Mouse (Mus musculus) megakaryocyte progenitor cell, adult 5-6 weeks (primary cell): ENCODE measurements at regions not wholly inside any gene's neighbourhood (a gene's known extent, or its start where the extent isn't known, plus 50 kb on each side); places are given as distances from the start of the nearest gene placed in this dataset.
A peak's percentile ranks its signal among the peaks of the same experiment; 100 is the strongest.

Source experiments
- ATAC-seq: replicated peaks from 2 replicates; pipeline ENCODE4 v1.8.0; 2016; ENCODE audit warnings: mild to moderate bottlenecking, moderate TSS enrichment, inconsistent platforms; ENCODE audit not compliant: poor library complexity

DNA sequence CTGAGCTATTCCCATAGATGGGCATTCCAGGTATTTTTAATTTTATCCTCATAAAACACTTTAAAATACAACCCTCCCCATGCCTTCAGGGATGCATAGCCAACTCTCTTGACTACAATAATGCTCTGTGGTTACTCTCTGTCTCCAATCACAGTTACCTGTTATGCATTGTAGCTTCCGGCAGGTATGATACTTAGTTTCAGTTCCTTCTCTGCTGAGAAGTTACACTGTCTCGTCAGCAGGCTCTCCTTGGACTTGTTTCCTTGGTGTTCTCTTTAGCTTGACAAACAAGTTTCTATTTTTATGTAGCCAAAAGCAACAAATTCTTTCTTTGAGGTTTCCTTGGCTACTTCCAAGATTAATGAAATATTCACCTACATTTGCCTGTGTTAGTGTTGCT, 126.6 kb upstream of the Pkdcc start:
- no peak for ATAC-seq

DNA sequence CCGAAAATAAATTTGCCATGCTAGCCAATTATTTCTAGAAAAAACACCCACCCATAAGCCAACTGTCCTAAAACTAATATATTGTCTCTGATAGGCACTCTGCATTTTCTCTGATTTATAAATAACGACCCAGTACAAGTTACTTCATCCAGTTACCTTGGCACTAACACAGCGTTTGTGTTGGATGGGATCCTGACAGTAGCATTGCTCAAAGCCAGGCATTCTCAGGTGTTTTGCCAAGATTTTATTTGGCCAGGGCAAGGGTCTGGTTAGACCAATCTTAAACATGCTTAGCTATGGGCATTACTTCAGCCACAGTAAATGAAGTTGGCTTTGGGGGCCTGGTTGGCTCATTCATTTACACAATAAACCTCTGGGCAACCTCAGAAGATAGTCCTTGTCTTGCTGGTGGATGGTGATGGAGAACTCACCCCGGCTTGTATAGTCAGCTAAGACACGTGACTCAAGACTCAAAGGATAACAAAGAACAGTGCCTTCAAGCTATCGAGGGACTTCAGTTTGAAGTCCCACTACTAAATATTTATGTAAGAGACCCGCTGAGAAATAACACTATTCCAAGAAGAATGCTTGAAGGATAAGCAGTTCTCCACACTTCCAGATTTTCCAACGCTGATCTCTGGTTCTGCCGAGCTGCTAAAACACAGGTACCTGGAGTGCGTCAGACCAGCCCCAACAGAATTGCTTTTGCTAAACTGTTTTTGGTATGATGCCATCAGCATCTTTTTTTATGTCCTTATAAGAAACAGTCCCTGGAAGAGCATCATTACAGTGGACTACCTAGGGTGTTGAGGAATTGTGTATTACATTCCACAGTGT, 125.0 kb upstream of the Pkdcc start:
- ATAC-seq = no peak

DNA sequence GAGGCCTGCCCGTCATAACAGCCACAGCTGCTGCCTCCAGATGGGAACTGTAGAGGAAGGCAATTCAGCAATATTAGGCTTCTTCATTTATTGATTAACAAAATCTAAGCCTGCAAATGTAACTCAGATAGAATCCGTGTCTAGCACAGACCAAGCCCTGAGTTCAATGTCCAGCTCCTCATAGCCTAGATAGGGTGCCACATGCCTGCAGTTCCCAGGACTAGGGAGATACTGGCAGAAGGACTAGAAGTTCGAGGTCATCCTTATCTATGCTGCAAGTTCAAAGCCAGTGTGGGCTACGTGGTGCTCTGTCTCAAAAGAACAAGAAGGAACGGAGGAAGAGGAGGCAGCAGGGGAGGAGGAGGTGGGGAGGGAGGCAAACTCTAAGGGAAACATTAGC, 121.2 kb upstream of the Pkdcc start:
- ATAC-seq = no peak

DNA sequence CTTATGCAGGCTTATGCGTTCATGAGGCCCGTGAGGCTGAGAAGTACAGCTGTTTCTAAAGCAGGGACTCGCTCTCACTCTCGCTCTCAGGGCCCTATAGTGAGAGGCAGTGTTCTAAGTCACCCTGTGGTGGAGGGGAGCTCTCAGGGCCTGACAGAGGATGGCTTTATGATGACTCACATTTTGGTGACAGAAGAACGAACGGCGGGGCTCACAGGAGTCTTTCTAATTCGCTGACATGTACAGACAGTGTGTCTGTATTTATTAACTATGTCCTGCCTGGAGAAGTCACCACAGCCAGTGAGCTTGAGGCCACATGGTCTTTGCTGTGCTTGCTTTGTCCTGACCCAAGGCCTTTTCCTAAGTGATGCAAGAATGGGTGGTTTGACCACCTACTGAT, 118.6 kb upstream of the Pkdcc start:
- ATAC-seq = no peak

DNA sequence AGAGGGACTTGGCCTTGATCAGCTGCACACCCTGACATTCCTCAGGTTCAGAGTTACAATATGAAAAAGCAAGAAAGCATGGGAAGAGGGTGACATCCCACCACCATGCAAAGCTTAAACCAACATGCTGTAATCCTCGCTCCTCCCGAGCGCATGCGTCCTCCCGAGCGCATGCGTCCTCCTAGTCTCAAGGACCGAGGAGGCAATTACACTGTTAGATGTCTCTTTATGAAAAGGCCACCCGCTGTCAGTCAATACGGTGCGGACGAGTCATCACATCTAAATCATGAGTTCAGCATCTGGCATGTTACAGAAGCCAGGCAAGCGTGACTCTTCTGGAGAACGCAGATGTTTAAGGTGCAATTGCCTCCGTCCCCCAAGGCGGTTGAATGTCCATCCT, 117.1 kb upstream of the Pkdcc start:
- no peak for ATAC-seq

DNA sequence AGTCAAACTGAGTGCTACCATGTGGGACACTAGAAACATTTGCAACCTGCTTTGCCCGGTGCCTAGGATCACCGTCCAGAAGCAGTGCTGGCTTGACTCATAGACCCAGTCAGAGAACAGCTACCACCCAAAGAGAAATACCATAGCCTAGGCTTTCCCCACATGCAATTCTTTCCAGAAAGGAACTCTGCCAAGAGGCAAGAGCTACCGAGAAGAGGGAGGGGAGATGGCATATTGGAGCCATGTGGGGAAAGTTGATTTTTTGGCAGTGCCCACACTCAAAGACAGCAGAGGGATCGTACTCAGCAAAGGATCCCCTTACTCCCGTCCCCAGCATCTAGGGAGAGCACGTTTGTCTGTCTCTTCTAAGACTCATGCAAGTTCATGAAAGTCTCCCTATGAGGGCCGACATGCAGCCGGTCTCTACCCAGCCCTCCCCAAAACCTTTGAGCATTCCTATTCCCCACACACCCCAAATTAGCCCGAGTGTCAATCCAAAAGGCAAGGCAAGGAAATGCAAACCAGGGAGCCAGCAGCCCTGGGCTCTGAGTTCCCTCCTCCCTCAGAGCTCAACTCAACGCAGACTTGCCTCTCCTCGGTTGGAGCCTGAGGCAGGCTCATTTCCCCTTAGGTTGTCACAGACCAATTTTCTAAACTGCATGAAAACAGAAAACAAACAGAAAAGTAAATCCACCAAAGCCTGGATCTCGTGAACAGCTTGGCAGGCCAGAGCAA, 116.2 kb upstream of the Pkdcc start:
- no peak for ATAC-seq

DNA sequence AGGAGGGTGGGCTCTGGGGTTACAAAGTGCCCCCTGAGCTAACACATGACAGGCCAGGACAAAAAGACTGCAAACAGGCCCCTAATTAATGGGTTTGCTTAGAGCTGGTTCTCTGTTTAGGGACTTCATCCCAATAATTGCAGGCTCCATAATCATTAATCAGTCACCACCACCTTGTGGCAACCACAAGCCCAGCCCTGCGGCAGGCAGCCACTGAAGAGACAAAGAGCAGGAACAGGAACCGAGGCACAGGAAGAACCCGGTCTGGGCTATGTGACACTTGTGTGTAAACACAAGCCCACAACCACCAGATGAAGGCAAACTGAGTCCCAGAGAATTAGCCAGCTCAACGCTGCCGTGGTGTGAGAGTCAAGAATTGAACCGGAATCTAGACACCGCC, 114.1 kb upstream of the Pkdcc start:
- peak; percentile 90 for ATAC-seq

DNA sequence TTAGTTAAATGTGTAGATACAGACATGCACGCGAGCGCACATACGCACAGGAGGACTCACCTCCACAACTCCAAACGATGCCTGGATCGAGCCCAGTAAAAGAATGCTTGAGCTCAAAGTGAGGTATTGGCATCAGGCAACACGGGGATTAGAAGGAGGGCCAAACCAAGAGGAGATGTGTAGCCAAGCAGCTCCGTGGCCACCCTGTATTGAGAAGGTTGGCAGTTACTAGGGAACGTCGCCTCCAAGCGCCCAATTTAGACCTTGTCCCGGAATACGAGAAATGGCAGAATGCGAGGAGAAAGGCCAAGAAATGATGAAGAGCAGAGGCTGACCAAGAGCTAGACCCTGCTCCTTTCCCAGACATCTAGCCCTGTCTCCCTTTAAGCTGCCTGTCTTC, 113.3 kb upstream of the Pkdcc start:
- ATAC-seq = no peak

DNA sequence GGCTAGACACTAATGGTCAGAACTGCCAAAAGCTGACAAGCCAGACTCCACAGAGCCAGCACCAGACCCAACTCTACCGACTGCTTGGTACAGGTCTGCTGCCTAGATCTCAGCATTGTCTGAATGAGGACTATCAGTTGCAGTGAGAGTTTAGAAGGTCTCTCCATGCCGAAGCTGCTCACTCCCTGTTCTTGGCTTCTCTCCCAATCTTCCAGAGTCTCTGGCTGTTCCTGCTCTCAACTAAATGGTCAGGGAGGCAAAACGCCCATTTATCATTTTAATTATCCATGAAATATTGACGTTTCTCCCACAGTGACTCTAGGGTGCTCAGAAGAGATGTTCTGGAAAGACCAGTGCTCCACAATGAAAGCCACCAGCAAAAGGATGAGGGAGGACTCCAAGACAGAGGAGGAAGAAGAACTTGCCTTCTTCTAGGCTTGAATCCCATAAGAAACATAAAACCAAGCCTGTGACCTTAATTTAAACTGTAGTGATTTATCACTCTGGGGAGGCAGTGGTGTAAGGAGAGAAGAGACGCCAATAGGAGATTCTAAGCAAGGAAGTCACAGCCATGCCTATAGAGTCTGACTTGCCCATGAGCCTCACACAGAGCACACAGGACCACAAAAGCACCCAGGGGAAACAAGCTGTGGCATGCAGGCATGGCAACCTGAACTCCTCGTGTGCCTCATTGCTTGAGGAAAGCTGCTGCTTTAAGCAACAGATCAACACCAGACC, 112.2 kb upstream of the Pkdcc start:
- ATAC-seq = no peak

DNA sequence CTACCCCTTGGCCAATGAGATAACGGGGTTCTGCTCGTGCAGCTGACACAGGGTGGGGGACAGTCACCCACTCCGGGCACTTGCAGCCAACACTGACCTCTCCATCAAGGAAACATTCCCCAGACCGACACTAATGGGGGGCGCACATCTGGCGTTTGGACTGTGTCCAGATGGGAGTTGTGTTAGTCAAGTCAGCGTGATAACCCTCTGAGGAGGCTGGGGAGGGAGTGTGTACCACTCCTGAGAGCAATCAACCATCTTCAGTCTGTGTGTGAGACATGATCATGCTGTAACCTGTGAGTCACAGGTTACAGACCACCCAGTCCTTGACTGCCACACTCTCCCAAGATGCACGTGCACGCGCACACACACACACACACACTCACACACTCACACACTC, 106.9 kb upstream of the Pkdcc start:
- no peak for ATAC-seq

DNA sequence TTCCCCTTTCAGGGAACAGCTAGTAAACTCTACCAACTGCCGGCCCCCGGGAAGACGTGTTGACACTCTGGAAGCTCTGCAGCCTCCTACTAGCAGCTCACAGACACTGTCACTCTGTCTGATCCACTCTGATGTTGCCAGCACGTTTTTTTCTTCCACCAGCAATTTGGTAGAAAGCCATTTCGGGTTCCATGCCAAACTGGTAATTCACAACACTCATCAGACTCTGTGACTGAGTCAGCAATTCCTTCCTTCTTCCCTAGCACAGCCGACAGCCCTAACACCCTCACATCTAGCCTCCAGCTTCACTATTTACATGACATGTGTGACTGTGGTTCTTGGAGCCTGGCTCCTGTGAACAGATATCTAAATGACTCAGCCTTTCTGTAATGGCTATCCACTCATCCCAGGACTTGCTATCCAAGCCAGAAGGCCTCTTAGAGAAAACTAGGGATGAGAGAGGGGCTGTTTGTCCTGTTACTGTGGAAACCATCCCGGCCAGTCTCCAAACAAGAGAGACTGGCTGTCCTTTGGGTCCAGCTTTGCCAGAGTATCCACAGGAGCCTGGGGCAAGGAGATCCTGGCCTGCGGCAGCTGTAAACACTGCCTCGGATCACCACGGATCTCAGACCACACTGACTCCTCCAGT, 105.2 kb upstream of the Pkdcc start:
- ATAC-seq = no peak

DNA sequence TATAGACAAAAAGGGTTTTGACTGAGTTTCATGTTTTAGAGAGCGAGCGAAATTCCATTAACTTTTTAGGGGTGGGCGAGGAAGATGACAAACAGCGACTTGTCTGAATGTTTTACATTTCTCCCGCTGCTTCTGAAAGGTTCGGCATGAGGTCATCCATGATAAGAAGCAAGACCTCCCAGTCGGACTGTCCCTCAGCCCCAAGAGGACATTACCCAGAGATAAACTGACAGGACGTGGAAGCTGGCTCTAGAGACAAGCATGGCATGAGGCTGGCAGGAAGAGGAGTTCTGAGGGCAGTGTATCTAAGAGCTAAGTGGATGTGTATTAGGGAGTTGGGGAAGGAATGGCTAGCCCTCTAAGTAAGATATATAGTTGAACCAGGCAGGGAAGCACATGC, 104.5 kb upstream of the Pkdcc start:
- no peak for ATAC-seq

DNA sequence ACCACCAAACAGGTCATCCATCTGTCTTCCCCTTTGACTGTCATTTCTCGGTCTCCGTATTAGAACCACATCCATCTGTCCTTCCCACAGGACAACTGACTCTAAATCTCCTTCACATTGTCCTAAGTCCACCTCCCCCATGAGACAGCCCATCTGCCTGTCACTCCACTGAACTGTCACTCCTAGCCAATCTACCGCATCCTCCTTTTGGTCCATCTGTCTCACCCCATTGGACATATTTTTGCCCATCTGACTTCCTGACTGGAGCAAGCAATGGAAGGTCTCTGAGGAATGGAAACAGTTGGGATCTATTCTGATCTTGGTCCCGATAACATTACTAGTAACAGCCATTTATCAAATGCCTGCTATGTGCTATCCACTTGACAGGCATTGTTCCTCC, 99.9 kb upstream of the Pkdcc start:
- no peak for ATAC-seq

DNA sequence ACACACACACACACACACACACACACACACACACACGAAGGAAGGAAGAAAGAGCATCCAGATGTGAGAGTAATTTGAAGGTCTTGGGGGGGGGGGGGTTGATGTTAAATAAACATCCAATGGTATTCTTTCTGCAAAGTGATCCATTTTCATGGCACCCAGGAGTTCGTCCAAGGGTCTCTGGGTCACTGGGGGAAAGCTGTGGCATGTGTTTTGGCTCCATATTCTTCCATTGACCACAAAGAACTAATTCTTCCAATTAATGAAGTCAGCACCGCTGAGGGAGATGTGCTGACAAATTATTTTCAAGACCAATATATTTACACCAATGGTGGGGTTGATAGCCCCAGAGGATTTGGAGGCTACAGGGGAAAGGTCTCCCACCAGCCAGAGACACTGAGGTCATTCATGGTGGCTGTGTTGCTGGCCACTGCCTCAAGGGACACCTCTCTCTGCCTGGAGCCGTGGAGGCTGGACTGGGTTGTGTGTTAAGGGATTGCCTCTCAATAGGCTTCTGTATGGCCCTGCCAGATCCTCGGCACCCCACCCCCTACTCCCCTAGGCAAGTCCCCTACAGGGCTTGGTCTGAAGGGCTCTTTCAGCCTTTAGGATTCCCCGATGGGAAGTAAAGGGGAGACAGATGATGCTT, 99.1 kb upstream of the Pkdcc start:
- no peak for ATAC-seq

DNA sequence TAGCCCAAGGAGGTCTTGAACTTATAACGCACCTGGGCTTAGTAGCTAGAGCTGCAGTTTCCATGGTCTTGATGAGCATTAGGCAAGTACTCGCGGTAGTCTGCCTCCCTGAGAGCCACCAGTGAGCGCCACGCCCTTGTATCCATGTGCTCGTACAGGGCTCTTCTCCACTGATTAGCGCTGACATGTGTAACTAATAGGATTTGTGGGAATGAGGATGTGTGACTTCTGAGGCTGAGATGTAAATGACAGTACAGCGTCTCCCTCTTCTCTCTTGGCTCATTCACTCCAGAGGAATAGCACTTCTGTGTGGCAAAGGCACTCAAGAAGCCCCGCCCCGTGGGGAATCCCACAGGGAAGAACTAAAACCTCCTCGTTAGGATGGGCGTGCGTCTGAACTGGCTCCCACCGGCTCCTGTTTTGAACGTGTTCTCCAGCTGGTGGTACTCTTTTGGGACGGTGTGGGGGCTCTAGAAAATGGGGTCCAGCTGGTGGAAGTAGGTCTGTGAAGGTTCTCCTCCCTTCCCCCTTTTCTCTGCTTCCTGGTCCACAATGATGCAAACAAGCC, 94.3 kb upstream of the Pkdcc start:
- ATAC-seq = no peak

DNA sequence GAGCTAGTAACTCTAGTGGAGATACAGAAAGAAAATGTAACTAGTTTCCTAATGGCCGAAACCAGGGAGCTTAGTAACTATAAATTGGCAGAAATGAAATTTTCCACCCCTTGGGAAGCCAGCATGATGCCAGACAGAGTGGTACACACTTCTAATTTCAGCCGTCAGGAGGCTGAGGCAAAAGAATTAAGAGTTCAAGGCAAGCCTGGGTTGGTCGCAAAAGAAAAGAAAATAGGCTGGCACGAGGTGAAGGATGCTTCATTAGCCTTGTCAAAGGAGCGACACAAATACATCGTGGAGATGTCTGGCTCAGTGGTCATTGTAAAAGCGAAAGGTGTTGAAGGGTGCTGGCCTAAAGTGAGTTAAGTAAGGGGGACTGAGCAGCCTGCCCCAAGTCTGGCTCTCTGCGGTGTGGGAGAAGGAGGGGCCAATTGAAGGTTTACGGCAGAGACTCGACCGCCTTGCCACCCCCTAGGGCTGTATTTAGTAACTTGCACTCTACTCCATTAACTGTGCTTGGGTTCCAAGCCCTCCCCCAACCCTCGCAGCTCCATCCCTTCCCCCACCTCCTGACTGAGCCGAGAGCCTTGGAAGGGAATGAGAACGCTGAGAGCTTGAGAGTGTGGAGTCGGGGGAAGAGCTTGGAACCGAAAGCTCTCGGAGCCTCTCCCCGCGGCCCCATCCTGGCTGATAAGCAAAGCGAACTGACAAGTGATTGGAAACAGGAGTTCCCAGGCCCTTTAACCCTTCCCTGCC, 92.4 kb upstream of the Pkdcc start:
- peak; percentile 66 for ATAC-seq

DNA sequence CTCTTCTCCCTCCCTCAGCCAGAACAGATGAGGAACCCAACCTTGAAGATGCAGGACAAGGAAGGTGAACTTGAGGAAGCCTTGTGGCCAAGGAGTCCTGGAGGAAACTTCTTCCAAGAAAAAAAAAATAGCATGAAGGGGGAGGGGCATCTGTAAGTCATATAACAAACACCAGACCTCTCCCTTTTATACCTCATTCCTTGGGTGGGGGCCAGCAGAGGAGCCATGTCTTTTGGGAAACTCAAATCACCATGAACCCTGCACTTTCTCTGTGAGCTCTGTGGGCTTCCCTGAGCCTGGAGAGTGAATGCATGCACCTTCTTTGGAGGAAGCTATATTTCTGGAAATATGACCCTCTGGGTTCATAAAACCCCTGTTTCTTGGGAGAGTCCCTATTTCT, 90.0 kb upstream of the Pkdcc start:
- ATAC-seq = no peak

DNA sequence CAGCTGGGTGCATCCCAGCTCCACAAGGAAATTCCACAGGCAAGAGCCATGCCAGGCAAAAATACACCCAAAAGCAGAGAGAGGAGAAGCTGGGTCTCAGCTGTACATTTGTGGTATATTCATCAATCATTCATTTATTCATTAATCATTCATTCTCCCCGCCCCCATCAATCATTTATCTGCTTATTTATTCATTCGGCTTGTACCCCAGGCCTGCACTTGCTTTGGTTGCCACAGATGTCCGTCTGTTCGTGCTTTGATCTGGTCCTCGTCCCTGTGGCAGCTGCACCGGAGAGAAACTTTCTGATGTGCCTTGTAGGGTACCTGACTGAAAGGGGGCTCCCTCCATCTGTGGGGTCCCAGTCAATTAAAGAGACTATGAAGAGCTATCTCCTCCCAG, 87.2 kb upstream of the Pkdcc start:
- ATAC-seq = no peak

DNA sequence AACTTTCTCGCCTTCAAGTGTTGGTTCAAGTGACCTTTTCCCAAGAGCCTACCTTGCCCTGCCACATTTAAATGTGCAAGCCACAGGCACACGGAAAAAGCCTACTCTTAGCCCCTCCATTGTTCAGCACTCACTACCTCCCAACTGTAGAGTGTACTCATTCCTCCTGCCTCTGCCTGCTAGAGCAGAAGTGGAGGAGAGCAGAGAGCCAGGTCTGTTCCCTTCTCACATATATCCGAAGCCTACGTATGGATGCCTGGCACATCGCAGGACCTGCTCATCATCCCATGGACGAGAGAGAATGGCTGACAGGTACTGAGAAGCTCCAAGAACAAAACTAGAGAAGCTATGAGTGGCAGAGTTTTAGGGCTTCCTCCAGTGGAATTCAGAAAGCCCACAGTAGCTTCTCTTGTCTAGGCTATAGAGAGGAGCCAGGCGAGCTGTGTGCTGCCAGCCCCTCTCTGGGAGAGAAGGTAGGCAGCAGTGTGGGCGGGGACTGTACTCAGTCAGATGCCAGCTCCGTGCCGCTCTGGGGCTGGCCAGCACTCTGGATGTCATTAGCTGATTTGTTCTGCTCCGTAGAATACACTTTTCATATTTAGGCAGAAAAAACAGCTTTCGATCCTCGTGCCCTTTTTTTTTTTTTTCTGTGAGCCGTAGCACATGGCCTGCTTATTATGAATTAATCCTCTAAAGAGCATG, 86.1 kb upstream of the Pkdcc start:
- ATAC-seq = no peak
